Mouse (Mus musculus) left cerebral cortex, adult 8-10 months (tissue): ENCODE measurements at regions not wholly inside any gene's neighbourhood (a gene's known extent, or its start where the extent isn't known, plus 50 kb on each side); places are given as distances from the start of the nearest gene placed in this dataset.

Source experiments
- DNase-seq, 2 experiments: peaks; one replicate each; pipeline ENCODE4 v3.0.0; 2022; ENCODE audit warnings: low spot score in 2 of 2

- DNase-seq: no peak
These were observed 182.9 kb upstream of the Mkln1 start for GRCm38 (mm10) chr6:31215661-31216060.

GRCm38 (mm10) chr6:31216206-31217059 lies 182.1 kb upstream of the Mkln1 start:
- peak; percentile 86 to 94 for DNase-seq

- DNase-seq: peak in 1 of 2 experiments; percentile 80
These were observed 181.4 kb upstream of the Mkln1 start for GRCm38 (mm10) chr6:31217060-31217541.

GRCm38 (mm10) chr6:31217641-31218138 lies 180.8 kb upstream of the Mkln1 start:
- DNase-seq: no peak

GRCm38 (mm10) chr6:31218139-31218750 lies 180.3 kb upstream of the Mkln1 start:
- peak; percentile 78 to 81 for DNase-seq

GRCm38 (mm10) chr6:31218880-31219279 lies 179.7 kb upstream of the Mkln1 start:
- DNase-seq: no peak

- DNase-seq: no peak
These were observed 178.8 kb upstream of the Mkln1 start for GRCm38 (mm10) chr6:31219736-31220135.

GRCm38 (mm10) chr6:31220184-31220931 lies 178.2 kb upstream of the Mkln1 start:
- DNase-seq: peak; percentile 64 to 73

- no peak for DNase-seq
These were observed 177.0 kb upstream of the Mkln1 start for GRCm38 (mm10) chr6:31221490-31221889.

GRCm38 (mm10) chr6:31222024-31222579 lies 176.4 kb upstream of the Mkln1 start:
- no peak for DNase-seq

- no peak for DNase-seq
These were observed 171.1 kb upstream of the Mkln1 start for GRCm38 (mm10) chr6:31227406-31227805.

- no peak for DNase-seq
These were observed 170.5 kb upstream of the Mkln1 start for GRCm38 (mm10) chr6:31228061-31228460.

GRCm38 (mm10) chr6:31231821-31232220 lies 166.7 kb upstream of the Mkln1 start:
- no peak for DNase-seq

- no peak for DNase-seq
These were observed 165.1 kb upstream of the Mkln1 start for GRCm38 (mm10) chr6:31233252-31233993.

GRCm38 (mm10) chr6:31240051-31240450 lies 158.5 kb upstream of the Mkln1 start:
- DNase-seq: no peak

- DNase-seq: no peak
These were observed 148.0 kb upstream of the Mkln1 start for GRCm38 (mm10) chr6:31250526-31250925.

- DNase-seq: no peak
These were observed 145.1 kb upstream of the Mkln1 start for GRCm38 (mm10) chr6:31253251-31253935.

- no peak for DNase-seq
These were observed 137.7 kb upstream of the Mkln1 start for GRCm38 (mm10) chr6:31260645-31261345.

GRCm38 (mm10) chr6:31261797-31262540 lies 136.6 kb upstream of the Mkln1 start:
- no peak for DNase-seq
